Mouse (Mus musculus): ENCODE results near the gene R3hdm2. TPM values are rescaled to one million over a fixed set of nuclear protein-coding genes. Genes with fewer than 3 reads are reported as not detected.

Gene R3hdm2
- polyA plus RNA-seq, 1 experiment from 2014 or later = 36.1 TPM

DNA sequence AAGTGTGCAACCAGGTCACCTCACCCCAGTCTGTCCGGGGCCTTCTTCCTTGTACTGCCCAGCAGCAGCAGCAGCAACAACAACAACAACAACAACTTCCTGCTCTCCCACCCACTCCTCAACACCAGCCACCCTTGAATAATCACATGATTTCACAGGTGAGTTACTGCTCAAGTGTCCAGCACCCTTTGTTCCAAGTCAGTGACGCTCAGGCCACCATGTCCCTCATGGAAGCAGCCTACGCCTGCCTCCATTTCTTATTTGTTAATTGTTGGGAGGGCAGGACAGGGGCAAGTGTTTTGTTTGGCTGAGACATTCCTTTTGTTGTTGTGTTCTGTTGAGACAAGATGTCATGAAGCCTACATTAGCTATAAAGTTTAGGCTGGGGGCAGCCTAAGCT, 96.4 kb downstream of the R3hdm2 start:
- Histone ChIP-seq H3K9ac (replicated peaks; ENCODE audit: low read length) (no peak overlapping the region), H3K9me3 (replicated peaks; ENCODE audit: control insufficient read depth, low read length) (no peaks in the 10 kb centered on the region), H3K36me3 (replicated peaks; ENCODE audit: control insufficient read depth, insufficient read depth, low read depth, low read length) (no peaks in the 10 kb centered on the region; the same call in 1 of the 2 replicates), H3K4me2 (ENCODE audit: low read depth, low read length) (no peak overlapping the region), H3K4me1 (ENCODE audit: control insufficient read depth, insufficient read depth, low read length) (no peaks in the 10 kb centered on the region), H3K4me3 (ENCODE audit: low read depth, low read length) (no peak overlapping the region), H3K27ac (replicated peaks; ENCODE audit: low read depth, low read length) (no peak overlapping the region), H3K27me3 (ENCODE audit: control insufficient read depth, insufficient read depth, low read length) (no peaks in the 10 kb centered on the region)
- DNase-seq (ENCODE audit: low spot score) (no peak), ATAC-seq (replicated peaks; ENCODE audit: insufficient number of reproducible peaks, low FRiP score, low TSS enrichment, low read depth) (0 out of 2 replicates have a peak, but pooled peaks have one; percentile 44)
- 86% methylated on average over 3 of the region's 3 CpGs for WGBS

DNA sequence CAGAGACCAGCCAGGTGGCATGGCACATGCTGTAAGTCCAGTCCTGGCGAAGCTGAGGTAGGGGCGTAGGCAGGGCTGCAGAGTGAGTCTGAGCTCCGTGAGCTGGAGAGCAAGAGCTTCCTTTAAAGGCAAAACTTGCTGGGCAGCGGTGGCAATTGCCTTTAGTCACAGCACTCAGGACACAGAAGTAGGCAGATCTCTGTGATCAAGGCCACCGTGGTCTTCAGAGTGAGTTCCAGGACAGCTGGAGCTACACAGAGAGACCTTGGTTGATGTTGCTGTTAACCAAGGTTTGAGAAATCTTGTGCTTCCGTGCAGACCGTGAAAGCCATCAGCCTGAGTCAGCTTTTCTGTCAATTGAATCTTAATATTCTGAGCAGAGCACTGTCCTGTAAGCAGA, 97.2 kb downstream of the R3hdm2 start:
- H3K27me3 ChIP-seq (ENCODE audit: control insufficient read depth, insufficient read depth, low read length) = no peaks in the 10 kb centered on the region
- no peak overlapping the region for H3K4me2 ChIP-seq (ENCODE audit: low read depth, low read length)
- no peaks in the 10 kb centered on the region for H3K4me1 ChIP-seq (ENCODE audit: control insufficient read depth, insufficient read depth, low read length)
- no peaks in the 10 kb centered on the region; the same call in 1 of the 2 replicates for H3K36me3 ChIP-seq (replicated peaks; ENCODE audit: control insufficient read depth, insufficient read depth, low read depth, low read length)
- H3K9ac ChIP-seq (replicated peaks; ENCODE audit: low read length) = no peak overlapping the region
- no peak overlapping the region for H3K27ac ChIP-seq (replicated peaks; ENCODE audit: low read depth, low read length)
- H3K9me3 ChIP-seq (replicated peaks; ENCODE audit: control insufficient read depth, low read length) = no peaks in the 10 kb centered on the region
- no peak overlapping the region for H3K4me3 ChIP-seq (ENCODE audit: low read depth, low read length)
- DNase-seq (ENCODE audit: low spot score) (no peak), ATAC-seq (replicated peaks; ENCODE audit: insufficient number of reproducible peaks, low FRiP score, low TSS enrichment, low read depth) (no peak)
- 82% methylated on average over 7 of the region's 7 CpGs for WGBS

DNA sequence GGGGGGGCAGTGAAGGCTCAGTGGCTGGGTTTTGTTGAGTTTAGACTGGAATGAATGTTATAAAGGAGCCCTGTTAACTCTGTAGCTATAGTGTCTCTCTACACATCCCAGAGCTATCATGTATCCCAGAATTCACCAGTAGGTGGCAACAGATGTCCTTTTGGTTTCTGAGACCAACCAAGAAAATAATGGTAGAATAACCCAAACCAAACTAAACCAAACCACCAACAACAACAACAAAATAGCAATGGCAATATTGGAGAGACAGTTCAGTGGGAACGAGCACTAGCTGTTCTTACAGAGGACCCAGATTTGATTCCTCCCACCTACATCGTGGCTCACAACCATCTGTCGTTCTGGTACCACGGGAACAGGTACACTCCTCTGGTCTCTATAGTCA, 99.0 kb downstream of the R3hdm2 start:
- WGBS = 95% methylated on average over 4 of the region's 4 CpGs

DNA sequence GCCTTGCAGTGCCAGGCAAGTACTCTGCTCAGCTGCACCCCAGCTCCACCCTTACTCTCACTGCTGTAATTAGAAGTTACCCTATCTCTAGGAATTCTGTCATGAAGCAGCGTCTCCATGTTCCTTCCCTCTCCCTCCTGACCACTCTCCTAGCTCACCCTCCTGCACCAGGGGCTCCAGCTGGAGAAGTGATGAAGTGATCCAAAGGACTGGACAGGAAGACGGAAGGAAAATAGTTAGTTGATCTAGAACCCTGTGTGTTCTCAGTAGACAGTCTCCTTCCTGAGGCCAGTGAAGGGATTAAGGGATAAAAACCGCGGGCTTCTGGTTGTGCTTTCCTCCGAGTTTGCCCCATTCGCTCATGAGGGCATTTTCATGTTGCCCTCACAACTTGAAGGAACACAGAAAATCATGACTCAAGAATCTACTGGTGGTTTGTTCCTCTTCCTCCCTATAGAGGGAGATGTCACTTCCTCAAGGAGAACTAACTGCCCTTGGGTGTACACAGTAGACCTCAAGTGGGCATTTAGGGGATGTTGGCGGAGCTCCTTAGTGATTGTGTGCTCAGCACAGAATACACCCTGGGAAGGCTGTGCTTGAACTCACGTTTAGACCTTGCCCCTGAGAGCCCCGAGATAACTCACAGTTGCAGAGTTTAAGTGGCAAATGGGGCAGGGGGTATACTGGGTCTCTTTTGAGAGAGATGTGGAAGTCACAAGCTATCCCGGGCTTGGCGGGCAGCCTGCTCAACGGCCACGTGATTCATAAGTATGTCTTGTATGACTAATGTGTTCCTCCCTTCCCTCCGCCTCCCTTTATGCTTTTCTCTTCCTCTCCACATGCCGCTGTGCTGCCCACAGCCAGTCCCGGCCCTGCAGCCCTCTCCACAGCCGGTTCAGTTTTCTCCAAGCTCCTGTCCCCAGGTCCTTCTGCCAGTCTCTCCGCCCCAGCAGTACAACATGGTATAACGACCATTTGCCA, 101.0 kb downstream of the R3hdm2 start:
- H3K4me2 ChIP-seq (ENCODE audit: low read depth, low read length) = no peak overlapping the region
- no peak overlapping the region for H3K4me3 ChIP-seq (ENCODE audit: low read depth, low read length)
- no peak overlapping the region for H3K9ac ChIP-seq (replicated peaks; ENCODE audit: low read length)
- no peaks in the 10 kb centered on the region for H3K27me3 ChIP-seq (ENCODE audit: control insufficient read depth, insufficient read depth, low read length)
- ATAC-seq (replicated peaks; ENCODE audit: insufficient number of reproducible peaks, low FRiP score, low TSS enrichment, low read depth) = no peak
- 88% methylated on average over 19 of the region's 19 CpGs for WGBS
- no peaks in the 10 kb centered on the region; the same call in 1 of the 2 replicates for H3K36me3 ChIP-seq (replicated peaks; ENCODE audit: control insufficient read depth, insufficient read depth, low read depth, low read length)
- no peak for DNase-seq (ENCODE audit: low spot score)
- no peak overlapping the region for H3K27ac ChIP-seq (replicated peaks; ENCODE audit: low read depth, low read length)
- no peaks in the 10 kb centered on the region for H3K9me3 ChIP-seq (replicated peaks; ENCODE audit: control insufficient read depth, low read length)
- no peaks in the 10 kb centered on the region for H3K4me1 ChIP-seq (ENCODE audit: control insufficient read depth, insufficient read depth, low read length)

More for the DNA sequence above, 99.0 kb downstream of the R3hdm2 start:
- Histone ChIP-seq H3K4me2 (ENCODE audit: low read depth, low read length) (no peak overlapping the region), H3K27me3 (ENCODE audit: control insufficient read depth, insufficient read depth, low read length) (no peaks in the 10 kb centered on the region), H3K36me3 (replicated peaks; ENCODE audit: control insufficient read depth, insufficient read depth, low read depth, low read length) (no peaks in the 10 kb centered on the region; the same call in 1 of the 2 replicates), H3K9ac (replicated peaks; ENCODE audit: low read length) (no peak overlapping the region), H3K4me1 (ENCODE audit: control insufficient read depth, insufficient read depth, low read length) (no peaks in the 10 kb centered on the region), H3K27ac (replicated peaks; ENCODE audit: low read depth, low read length) (no peak overlapping the region), H3K4me3 (ENCODE audit: low read depth, low read length) (no peak overlapping the region), H3K9me3 (replicated peaks; ENCODE audit: control insufficient read depth, low read length) (no peaks in the 10 kb centered on the region)
- peak; percentile 59 for DNase-seq (ENCODE audit: low spot score)
- no peak for ATAC-seq (replicated peaks; ENCODE audit: insufficient number of reproducible peaks, low FRiP score, low TSS enrichment, low read depth)

DNA sequence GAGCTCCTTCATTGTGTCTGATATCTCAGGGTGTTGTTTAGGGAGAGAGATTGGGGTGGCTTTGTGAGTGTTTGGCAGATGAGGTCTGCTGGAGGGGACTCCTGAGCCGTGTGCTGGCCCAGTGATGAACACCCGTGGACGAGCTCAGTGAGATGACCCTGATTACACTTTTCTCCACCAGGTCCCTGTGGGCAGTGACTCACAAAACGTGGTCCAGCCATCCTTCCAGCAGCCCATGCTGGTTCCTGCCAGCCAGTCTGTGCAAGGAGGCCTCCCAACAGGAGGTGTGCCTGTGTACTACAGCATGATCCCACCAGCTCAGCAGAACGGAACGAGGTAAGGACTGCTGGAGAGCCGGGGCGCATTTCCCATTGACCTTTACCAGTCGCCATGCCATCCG, 105.1 kb downstream of the R3hdm2 start:
- Histone ChIP-seq H3K27me3 (ENCODE audit: control insufficient read depth, insufficient read depth, low read length) (no peaks in the 10 kb centered on the region), H3K4me1 (ENCODE audit: control insufficient read depth, insufficient read depth, low read length) (no peaks in the 10 kb centered on the region), H3K36me3 (replicated peaks; ENCODE audit: control insufficient read depth, insufficient read depth, low read depth, low read length) (no peaks in the 10 kb centered on the region; the same call in none of the 2 replicates), H3K9me3 (replicated peaks; ENCODE audit: control insufficient read depth, low read length) (no peaks in the 10 kb centered on the region), H3K9ac (replicated peaks; ENCODE audit: low read length) (no peak overlapping the region), H3K4me3 (ENCODE audit: low read depth, low read length) (no peak overlapping the region), H3K27ac (replicated peaks; ENCODE audit: low read depth, low read length) (no peak overlapping the region), H3K4me2 (ENCODE audit: low read depth, low read length) (no peak overlapping the region)
- 90% methylated on average over 10 of the region's 10 CpGs for WGBS
- no peak for ATAC-seq (replicated peaks; ENCODE audit: insufficient number of reproducible peaks, low FRiP score, low TSS enrichment, low read depth)
- no peak for DNase-seq (ENCODE audit: low spot score)

DNA sequence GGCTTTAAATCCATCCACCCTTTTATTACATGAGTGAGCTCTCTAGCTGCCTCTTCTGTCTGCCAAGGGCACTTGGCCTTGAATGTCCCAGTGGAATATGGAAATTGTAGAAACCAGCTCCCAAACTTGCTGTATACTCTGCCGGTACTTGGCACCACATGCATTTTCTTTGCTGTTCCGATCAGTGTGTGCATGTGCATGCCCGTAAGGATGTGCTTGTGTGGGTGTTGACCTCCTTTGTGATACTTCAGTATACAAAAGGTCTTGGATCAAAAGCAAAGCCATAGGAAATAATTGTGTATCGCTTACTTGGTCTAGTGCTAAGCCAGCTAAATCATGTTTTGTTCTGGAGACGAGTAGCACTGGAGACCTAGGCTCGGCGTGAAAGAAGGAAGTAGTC, 108.7 kb downstream of the R3hdm2 start:
- no peaks in the 10 kb centered on the region for H3K4me1 ChIP-seq (ENCODE audit: control insufficient read depth, insufficient read depth, low read length)
- DNase-seq (ENCODE audit: low spot score) = no peak
- no peaks in the 10 kb centered on the region for H3K9me3 ChIP-seq (replicated peaks; ENCODE audit: control insufficient read depth, low read length)
- no peak overlapping the region for H3K4me2 ChIP-seq (ENCODE audit: low read depth, low read length)
- ATAC-seq (replicated peaks; ENCODE audit: insufficient number of reproducible peaks, low FRiP score, low TSS enrichment, low read depth) = no peak
- no peak overlapping the region for H3K9ac ChIP-seq (replicated peaks; ENCODE audit: low read length)
- peaks cover 5% of the 10 kb centered on the region for H3K36me3 ChIP-seq (replicated peaks; ENCODE audit: control insufficient read depth, insufficient read depth, low read depth, low read length)
- no peak overlapping the region for H3K27ac ChIP-seq (replicated peaks; ENCODE audit: low read depth, low read length)
- H3K4me3 ChIP-seq (ENCODE audit: low read depth, low read length) = no peak overlapping the region
- 86% methylated on average over 7 of the region's 7 CpGs for WGBS
- no peaks in the 10 kb centered on the region for H3K27me3 ChIP-seq (ENCODE audit: control insufficient read depth, insufficient read depth, low read length)

DNA sequence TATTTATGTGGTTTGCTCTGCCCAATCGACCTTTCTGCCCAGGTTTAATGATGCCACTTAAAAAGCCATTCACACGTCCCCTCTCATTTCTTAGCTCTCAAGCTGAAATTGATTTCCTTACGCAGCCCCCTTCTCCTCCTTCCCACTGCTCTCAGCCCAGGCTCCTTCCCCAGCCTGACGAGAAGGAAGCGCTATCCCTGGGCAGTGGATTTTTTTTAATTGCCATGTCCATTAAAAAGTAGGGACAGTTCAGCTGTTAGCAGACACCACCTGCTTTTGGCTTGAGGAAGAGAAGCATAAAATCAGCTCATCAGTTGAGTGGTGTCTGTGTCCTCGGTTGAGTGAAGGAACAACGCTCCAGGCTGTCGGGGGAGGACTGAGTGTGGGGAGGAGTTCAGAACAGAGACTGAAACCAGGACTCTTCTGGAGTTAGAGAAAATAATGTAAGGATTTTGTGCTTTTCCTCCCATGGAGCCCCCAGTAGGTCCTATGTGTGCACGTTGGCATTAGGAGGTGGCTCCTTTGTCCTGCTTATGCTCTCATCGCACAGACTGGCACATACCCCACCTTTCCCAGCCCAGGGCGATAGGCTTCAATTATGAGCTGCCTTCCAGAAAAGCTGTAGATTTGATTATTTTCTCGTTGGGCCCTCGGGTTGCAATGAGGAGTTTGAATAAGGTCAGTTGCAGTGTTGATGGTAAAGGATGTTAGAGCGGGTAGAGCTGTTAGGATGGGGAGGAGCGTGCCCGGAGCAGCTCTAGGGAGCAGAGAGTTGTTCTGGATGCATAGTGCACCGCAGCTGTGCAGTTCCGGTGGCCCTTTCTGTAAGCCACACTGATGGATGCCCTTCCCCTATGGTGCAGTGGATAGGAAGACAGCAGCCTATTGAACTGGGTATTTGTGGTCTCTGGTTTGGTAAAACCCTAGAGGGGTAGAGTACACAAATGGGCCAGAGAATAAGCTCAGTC, 110.3 kb downstream of the R3hdm2 start:
- 76% methylated on average over 18 of the region's 18 CpGs for WGBS
- no peak overlapping the region for H3K27ac ChIP-seq (replicated peaks; ENCODE audit: low read depth, low read length)
- ATAC-seq (replicated peaks; ENCODE audit: insufficient number of reproducible peaks, low FRiP score, low TSS enrichment, low read depth) = no peak

More for the DNA sequence above, 110.3 kb downstream of the R3hdm2 start:
- H3K9ac ChIP-seq (replicated peaks; ENCODE audit: low read length) = no peak overlapping the region
- H3K36me3 ChIP-seq (replicated peaks; ENCODE audit: control insufficient read depth, insufficient read depth, low read depth, low read length) = peaks cover 13% of the 10 kb centered on the region
- no peaks in the 10 kb centered on the region for H3K9me3 ChIP-seq (replicated peaks; ENCODE audit: control insufficient read depth, low read length)
- no peaks in the 10 kb centered on the region for H3K4me1 ChIP-seq (ENCODE audit: control insufficient read depth, insufficient read depth, low read length)
- H3K27me3 ChIP-seq (ENCODE audit: control insufficient read depth, insufficient read depth, low read length) = no peaks in the 10 kb centered on the region
- H3K4me2 ChIP-seq (ENCODE audit: low read depth, low read length) = no peak overlapping the region
- no peak for DNase-seq (ENCODE audit: low spot score)
- H3K4me3 ChIP-seq (ENCODE audit: low read depth, low read length) = no peak overlapping the region

All from embryonic facial prominence, embryonic 11.5 days (tissue).